Mouse (Mus musculus): ENCODE measurements at regions not wholly inside any gene's neighbourhood (a gene's known extent, or its start where the extent isn't known, plus 50 kb on each side); places are given as distances from the start of the nearest gene placed in this dataset.

DNA sequence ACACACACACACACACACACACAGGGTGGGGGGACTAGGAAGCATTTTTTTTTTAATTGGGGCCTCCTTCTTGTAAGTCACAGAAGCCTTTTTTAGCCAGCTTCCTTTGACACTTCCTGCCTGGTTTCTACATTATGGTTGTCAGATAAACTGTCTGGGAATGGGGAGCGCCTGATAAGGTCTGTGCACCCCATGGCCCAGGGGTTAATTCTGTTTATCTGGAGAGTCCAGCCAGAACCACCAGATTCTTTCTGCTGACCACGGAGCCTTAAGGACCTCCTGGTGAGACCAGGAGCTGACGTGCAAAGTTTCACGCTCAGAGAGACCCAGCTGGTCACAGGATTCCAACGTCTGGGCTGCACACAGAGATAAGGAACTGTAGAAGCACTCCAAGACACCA is 153.4 kb downstream of the Cand1 start:
- TF ChIP-seq CTCF (IDR thresholded peaks at IDR 0.05; ENCODE audit: control insufficient read depth, insufficient read depth, insufficient read length) (no peak), USF1 (IDR thresholded peaks at IDR 0.05; ENCODE audit: low read depth) (no peak), MYOD1 (IDR thresholded peaks at IDR 0.05; ENCODE audit: control insufficient read depth, insufficient read length, low read depth) (no peak)

Measured in C2C12 (cell line).